In genomic region chr4:104047966-104048804, GRCm38 (mm10) we compare ENCODE assay signal across 18 mouse cellular contexts.
DNase-seq lines count a peak whose midpoint lies in the region; ATAC-seq and TF ChIP-seq lines count a peak whose summit lies in the region.
"Had no signal": no experiment of that assay in that cellular context is flagged by ENCODE, and none has a peak within 500 bp of the region (broad histone marks: within the 10 kb centered on the region; RNA-seq: fewer than 3 reads in every experiment).

No protein-coding gene starts in this region.

- intact Hi-C loops in left cerebral cortex, postnatal 14 days (cut with DNase I) = no loop called here

- no peak overlapping the region for H3K4me3 ChIP-seq in kidney, postnatal 0 days (replicated peaks; ENCODE audit: low read depth, low read length)
- no peak overlapping the region for H3K4me3 ChIP-seq in lung, embryonic 14.5 days (ENCODE audit: low read depth, low read length)
- H3K4me3 ChIP-seq in stomach, embryonic 14.5 days (ENCODE audit: low read depth, low read length) = no peak overlapping the region
- H3K4me3 ChIP-seq: erythroblast, embryonic 14.5 days; left cerebral cortex, adult 2 months; midbrain, embryonic 15.5 days had no signal

- no peak for TF ChIP-seq CTCF in kidney, postnatal 0 days (IDR thresholded peaks at IDR 0.05; ENCODE audit: low read depth)
- no peak for TF ChIP-seq CTCF in lung, embryonic 14.5 days (IDR thresholded peaks at IDR 0.05; ENCODE audit: low read depth)

- H3K36me3 ChIP-seq in kidney, postnatal 0 days (ENCODE audit: insufficient read depth, low read length) = no peaks in the 10 kb centered on the region
- no peaks in the 10 kb centered on the region for H3K36me3 ChIP-seq in lung, embryonic 14.5 days (ENCODE audit: insufficient read depth)
- H3K36me3 ChIP-seq in stomach, embryonic 14.5 days (ENCODE audit: control insufficient read depth, insufficient read depth, low read length) = no peaks in the 10 kb centered on the region
- H3K36me3 ChIP-seq: midbrain, embryonic 15.5 days had no signal

- H3K27ac ChIP-seq in kidney, postnatal 0 days = no peak overlapping the region
- H3K27ac ChIP-seq in lung, embryonic 14.5 days (ENCODE audit: low read depth) = peak overlapping the region; percentile 52; the same call in 1 of the 2 replicates
- 0 out of 2 replicates have a peak overlapping the region, but pooled peaks have one; percentile 39 for H3K27ac ChIP-seq in stomach, embryonic 14.5 days (ENCODE audit: low read length)
- H3K27ac ChIP-seq: hindbrain, embryonic 14.5 days; left cerebral cortex, adult 2 months; macrophage; midbrain, embryonic 15.5 days had no signal

- no peak overlapping the region for H3K9ac ChIP-seq in kidney, postnatal 0 days (ENCODE audit: low read depth, low read length)
- H3K9ac ChIP-seq in lung, embryonic 14.5 days = no peak overlapping the region
- H3K9ac ChIP-seq in stomach, embryonic 14.5 days (replicated peaks; ENCODE audit: low read depth, low read length) = no peak overlapping the region
- H3K9ac ChIP-seq: hindbrain, embryonic 14.5 days; midbrain, embryonic 15.5 days had no signal

- no peaks in the 10 kb centered on the region for H3K27me3 ChIP-seq in kidney, postnatal 0 days (ENCODE audit: insufficient read depth, low read length)
- no peaks in the 10 kb centered on the region for H3K27me3 ChIP-seq in lung, embryonic 14.5 days (ENCODE audit: insufficient read depth, low read length)
- H3K27me3 ChIP-seq in stomach, embryonic 14.5 days (ENCODE audit: control insufficient read depth, insufficient read depth, low read length) = no peaks in the 10 kb centered on the region
- H3K27me3 ChIP-seq: midbrain, embryonic 15.5 days had no signal

- peak overlapping the region; percentile 21; the same call in 1 of the 2 replicates for H3K4me2 ChIP-seq in kidney, postnatal 0 days (ENCODE audit: low read length)
- H3K4me2 ChIP-seq in lung, embryonic 14.5 days = peak overlapping the region; percentile 29; the same call in 1 of the 2 replicates
- H3K4me2 ChIP-seq in stomach, embryonic 14.5 days (replicated peaks; ENCODE audit: low read depth, low read length) = no peak overlapping the region
- H3K4me2 ChIP-seq: hindbrain, embryonic 14.5 days; midbrain, embryonic 15.5 days had no signal

- ATAC-seq in kidney, postnatal 0 days (replicated peaks; ENCODE audit: low FRiP score, low read depth) = no peak
- ATAC-seq in lung, embryonic 14.5 days (ENCODE audit: insufficient read depth) = peak; percentile 78
- peak; percentile 23; the same call in 1 of the 2 replicates for ATAC-seq in stomach, embryonic 14.5 days (ENCODE audit: insufficient number of reproducible peaks, insufficient read depth, low FRiP score, low read depth)
- ATAC-seq: midbrain, embryonic 15.5 days had no signal

- no peaks in the 10 kb centered on the region for H3K4me1 ChIP-seq in kidney, postnatal 0 days (replicated peaks; ENCODE audit: insufficient read depth, low read length)
- 0 out of 2 replicates have a peak, but pooled peaks cover 7% of the 10 kb centered on the region for H3K4me1 ChIP-seq in lung, embryonic 14.5 days (ENCODE audit: insufficient read depth)
- no peaks in the 10 kb centered on the region for H3K4me1 ChIP-seq in stomach, embryonic 14.5 days (ENCODE audit: control insufficient read depth, insufficient read depth, low read length)
- H3K4me1 ChIP-seq: midbrain, embryonic 15.5 days had no signal

- DNase-seq in kidney, postnatal 0 days (ENCODE audit: low spot score) = peak; percentile 76
- DNase-seq in kidney, adult 11 months = no peak
- DNase-seq in lung, embryonic 14.5 days = peak; percentile 69
- DNase-seq in lung, adult 18-20 months = no peak
- DNase-seq in left cerebral cortex, postnatal 14 days (ENCODE audit: low spot score in 2 of 2) = peak; percentile 51 to 83
- DNase-seq in urinary bladder, postnatal 25 days (ENCODE audit: low spot score) = no peak
- DNase-seq: adrenal gland, postnatal 14 days; cerebellum, adult 9-11 months; embryo, embryonic 11 days; heart, adult 18-20 months; kidney, adult 2 months; thymus, adult 2 months had no signal

- no peaks in the 10 kb centered on the region for H3K9me3 ChIP-seq in kidney, postnatal 0 days (replicated peaks; ENCODE audit: low read length)
- no peaks in the 10 kb centered on the region for H3K9me3 ChIP-seq in lung, embryonic 14.5 days (ENCODE audit: low read depth, low read length)
- no peaks in the 10 kb centered on the region for H3K9me3 ChIP-seq in stomach, embryonic 14.5 days (ENCODE audit: control insufficient read depth, low read depth, low read length)
- H3K9me3 ChIP-seq: midbrain, embryonic 15.5 days had no signal

- WGBS in kidney, postnatal 0 days = 14% methylated on average over 7 of the region's 7 CpGs
- 27% methylated on average over 7 of the region's 7 CpGs for WGBS in lung, embryonic 14.5 days
- WGBS in stomach, embryonic 14.5 days = 40% methylated on average over 7 of the region's 7 CpGs

Comparison
In these comparisons a context has a peak if more than half of its experiments do, and no peak if none do; other contexts are left out.
1. DNase-seq: peak in kidney, postnatal 0 days (single experiment), lung, embryonic 14.5 days (single experiment) and left cerebral cortex, postnatal 14 days (2 of 2); none in kidney, adult 11 months (single experiment), lung, adult 18-20 months (0 of 2) and urinary bladder, postnatal 25 days (single experiment).